Mouse (Mus musculus): ENCODE measurements around the gene Platr17. TPM values are rescaled to one million over a fixed set of nuclear protein-coding genes. Genes with fewer than 3 reads are reported as not detected.

The Platr17 gene
- polyA plus RNA-seq, 1 experiment from 2014 or later, result 0.38 TPM

GRCm38 (mm10) chr17:33924577-33925283, 19.8 kb downstream of the Platr17 start:
- Histone ChIP-seq H3K36me3 (replicated peaks) (peaks cover 42% of the 10 kb centered on the region), H3K4me2 (peak overlapping the region; percentile 8; the same call in 1 of the 2 replicates), H3K4me3 (replicated peaks) (no peak overlapping the region)

DNA sequence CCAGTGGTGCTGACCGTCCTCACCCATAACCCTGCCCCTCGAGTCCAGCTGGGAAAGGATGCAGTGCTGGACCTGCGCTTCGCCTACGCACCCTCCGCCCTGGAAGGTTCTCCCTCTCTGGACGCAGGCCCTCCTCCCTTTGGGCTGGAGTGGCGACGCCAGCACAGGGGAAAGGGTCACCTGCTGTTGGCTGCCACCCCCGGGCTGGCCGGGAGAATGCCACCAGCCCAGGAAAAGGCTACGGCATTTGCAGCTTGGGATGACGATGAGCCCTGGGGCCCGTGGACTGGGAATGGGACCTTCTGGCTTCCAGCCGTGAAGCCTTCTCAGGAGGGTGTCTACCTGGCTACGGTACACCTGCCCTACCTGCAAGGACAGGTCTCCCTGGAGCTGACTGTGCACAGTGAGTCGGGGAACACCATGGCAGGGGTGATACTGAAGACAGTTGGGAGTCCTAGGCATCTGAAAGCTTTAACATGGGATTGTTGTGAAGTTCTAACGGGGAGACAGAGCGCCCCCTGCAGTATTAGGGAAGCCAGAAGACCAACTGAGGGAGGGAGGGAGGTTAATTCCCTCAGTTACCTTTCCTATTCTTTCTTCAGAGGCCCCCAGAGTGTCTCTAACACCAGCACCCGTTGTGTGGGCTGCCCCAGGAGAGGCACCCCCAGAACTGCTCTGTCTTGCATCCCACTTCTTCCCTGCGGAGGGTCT, 20.6 kb downstream of the Platr17 start:
- Histone ChIP-seq H3K27ac (replicated peaks) (no peak overlapping the region; the same call in 1 of the 2 replicates), H3K9ac (no peak overlapping the region), H3K36me3 (replicated peaks) (peaks cover 42% of the 10 kb centered on the region), H3K4me2 (no peak overlapping the region), H3K27me3 (no peaks in the 10 kb centered on the region), H3K9me3 (replicated peaks) (no peaks in the 10 kb centered on the region), H3K4me1 (replicated peaks) (peaks cover 70% of the 10 kb centered on the region), H3K4me3 (replicated peaks) (no peak overlapping the region)
- WGBS (ENCODE audit: insufficient replicate concordance), result 84% methylated on average over 21 of the region's 21 CpGs
- ATAC-seq (ENCODE audit: insufficient read depth), result no peak

More at GRCm38 (mm10) chr17:33924577-33925283, 19.8 kb downstream of the Platr17 start:
- WGBS (ENCODE audit: insufficient replicate concordance), result 71% methylated on average over 10 of the region's 10 CpGs
- ATAC-seq (ENCODE audit: insufficient read depth), result peak; percentile 20; the same call in 1 of the 2 replicates
- Histone ChIP-seq H3K27ac (replicated peaks) (peak overlapping the region; percentile 51; the same call in 1 of the 2 replicates), H3K9me3 (replicated peaks) (no peaks in the 10 kb centered on the region), H3K9ac (no peak overlapping the region), H3K27me3 (no peaks in the 10 kb centered on the region), H3K4me1 (replicated peaks) (peaks cover 67% of the 10 kb centered on the region)

DNA sequence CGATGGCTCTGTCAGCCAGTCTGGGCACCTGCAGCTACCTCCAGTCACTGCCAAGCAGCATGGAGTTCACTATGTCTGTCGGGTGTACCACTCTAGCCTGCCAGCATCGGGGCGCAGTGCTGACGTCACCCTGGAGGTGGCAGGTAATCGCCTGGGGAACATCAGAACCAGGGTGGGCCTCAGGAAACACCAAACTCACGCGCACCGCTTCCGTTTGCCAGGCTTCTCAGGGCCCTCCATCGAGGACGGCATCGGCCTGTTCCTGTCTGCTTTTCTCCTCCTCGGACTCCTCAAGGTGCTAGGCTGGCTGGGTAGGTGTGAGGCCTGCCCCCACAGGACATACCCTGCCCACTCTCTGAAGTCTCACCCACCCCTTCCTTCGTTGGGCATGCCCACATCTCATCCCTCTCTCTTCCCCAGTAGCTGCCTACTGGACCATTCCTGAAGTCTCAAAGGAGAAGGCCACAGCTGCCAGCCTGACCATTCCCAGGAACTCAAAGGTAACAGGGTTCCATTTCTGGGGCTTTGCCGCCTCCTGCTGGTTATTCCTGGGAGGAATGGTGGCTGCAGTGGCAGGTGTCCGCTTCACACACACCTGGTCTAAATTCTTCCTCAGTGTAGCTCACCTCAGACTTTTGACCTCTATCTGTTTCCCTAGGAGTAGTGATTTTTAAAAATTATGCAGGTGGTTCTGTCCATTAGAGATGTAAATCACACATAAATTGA, 21.4 kb downstream of the Platr17 start:
- Histone ChIP-seq H3K27ac (replicated peaks) (no peak overlapping the region; the same call in 1 of the 2 replicates), H3K9me3 (replicated peaks) (no peaks in the 10 kb centered on the region), H3K4me3 (replicated peaks) (no peak overlapping the region), H3K4me2 (no peak overlapping the region), H3K4me1 (replicated peaks) (peaks cover 71% of the 10 kb centered on the region), H3K36me3 (replicated peaks) (peaks cover 42% of the 10 kb centered on the region), H3K9ac (no peak overlapping the region), H3K27me3 (no peaks in the 10 kb centered on the region)
- ATAC-seq (ENCODE audit: insufficient read depth), result no peak
- 74% methylated on average over 17 of the region's 17 CpGs for WGBS (ENCODE audit: insufficient replicate concordance)

- no peaks in the 10 kb centered on the region for H3K27me3 ChIP-seq
- H3K4me2 ChIP-seq, result peak overlapping the region; percentile 99
- H3K4me3 ChIP-seq (replicated peaks), result peak overlapping the region; percentile 75
- H3K36me3 ChIP-seq (replicated peaks), result peaks cover 48% of the 10 kb centered on the region
- H3K9ac ChIP-seq, result peak overlapping the region; percentile 86
- H3K27ac ChIP-seq (replicated peaks), result peak overlapping the region; percentile 93
- no peak for ATAC-seq (ENCODE audit: insufficient read depth)
- peaks cover 79% of the 10 kb centered on the region for H3K4me1 ChIP-seq (replicated peaks)
- no peaks in the 10 kb centered on the region for H3K9me3 ChIP-seq (replicated peaks)
- 50% methylated on average over 21 of the region's 21 CpGs for WGBS (ENCODE audit: insufficient replicate concordance)
Observed at GRCm38 (mm10) chr17:33928251-33928947, 23.5 kb downstream of the Platr17 start.

- peaks cover 55% of the 10 kb centered on the region for H3K36me3 ChIP-seq (replicated peaks)
- peak within 1 kb of the TSS; percentile 93 for H3K27ac ChIP-seq (replicated peaks)
- H3K4me1 ChIP-seq (replicated peaks), result peaks cover 68% of the 10 kb centered on the region
- peak within 1 kb of the TSS; percentile 99 for H3K4me2 ChIP-seq
- H3K27me3 ChIP-seq, result no peaks in the 10 kb centered on the region
- H3K9ac ChIP-seq, result peak within 1 kb of the TSS; percentile 86
- peak within 1 kb of the TSS; percentile 75 for H3K4me3 ChIP-seq (replicated peaks)
- ATAC-seq (ENCODE audit: insufficient read depth), result peak; percentile 78
- H3K9me3 ChIP-seq (replicated peaks), result no peaks in the 10 kb centered on the region
- under 1% methylated on average over 78 of the region's 80 CpGs for WGBS (ENCODE audit: insufficient replicate concordance)
Observed at GRCm38 (mm10) chr17:33929371-33930279, 24.7 kb downstream of the Platr17 start, which contains the start of gene Rgl2. Gene Rgl2 (plus strand): TSS chr17:33929543.

DNA sequence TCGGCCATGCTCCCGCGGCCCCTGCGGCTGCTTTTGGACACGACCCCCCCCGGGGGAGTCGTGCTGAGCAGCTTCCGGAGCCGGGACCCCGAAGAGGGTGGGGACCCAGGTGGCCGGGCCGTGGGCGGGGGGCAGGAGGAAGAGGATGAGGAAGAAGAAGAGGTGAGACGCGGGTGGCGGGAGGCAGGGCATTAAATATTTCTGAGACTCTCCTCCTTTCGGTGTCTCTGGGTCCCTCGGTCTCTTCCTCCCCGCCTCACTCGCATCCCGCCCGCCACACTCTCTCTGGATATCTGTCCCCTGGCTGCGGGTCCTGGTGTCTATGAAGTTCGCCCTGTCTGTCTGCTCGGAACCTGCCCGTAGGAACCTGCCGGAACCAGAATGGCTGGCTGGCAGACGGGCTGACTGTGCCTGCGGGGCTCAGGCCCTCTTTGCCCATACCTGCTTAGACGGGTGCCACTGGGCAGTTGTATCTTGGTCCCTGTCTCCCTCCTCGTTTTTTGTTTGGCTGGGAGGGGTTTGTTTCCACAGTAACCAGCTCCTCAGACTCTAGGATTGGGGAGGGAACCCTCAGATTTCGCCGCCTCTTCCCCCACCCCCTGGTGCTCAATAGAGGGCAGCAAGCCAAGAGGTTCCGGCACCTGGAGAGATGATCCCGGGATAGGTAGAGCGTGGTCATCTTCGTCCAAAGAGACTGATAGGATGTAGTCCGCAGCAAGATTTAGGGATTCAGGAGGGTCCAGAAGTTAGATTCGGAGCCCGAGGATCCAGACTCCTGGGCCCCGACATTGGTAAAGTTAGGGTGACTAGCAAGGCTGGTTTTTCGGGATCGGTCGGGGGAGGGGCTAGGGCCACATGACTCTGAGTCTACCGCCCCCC, 25.6 kb downstream of the Platr17 start:
- Histone ChIP-seq H3K27me3 (no peaks in the 10 kb centered on the region), H3K36me3 (replicated peaks) (peaks cover 56% of the 10 kb centered on the region), H3K27ac (replicated peaks) (peak overlapping the region; percentile 93), H3K4me3 (replicated peaks) (peak overlapping the region; percentile 75), H3K4me1 (replicated peaks) (peaks cover 61% of the 10 kb centered on the region), H3K4me2 (peak overlapping the region; percentile 99), H3K9me3 (replicated peaks) (no peaks in the 10 kb centered on the region), H3K9ac (peak overlapping the region; percentile 86)
- 1% methylated on average over 45 of the region's 45 CpGs for WGBS (ENCODE audit: insufficient replicate concordance)
- ATAC-seq (ENCODE audit: insufficient read depth), result peak; percentile 6; the same call in 1 of the 2 replicates

- peak overlapping the region; percentile 53; the same call in 1 of the 2 replicates for H3K27ac ChIP-seq (replicated peaks)
- peak overlapping the region; percentile 99 for H3K4me2 ChIP-seq
- no peak for ATAC-seq (ENCODE audit: insufficient read depth)
- H3K36me3 ChIP-seq (replicated peaks), result peaks cover 53% of the 10 kb centered on the region
- peak overlapping the region; percentile 86; the same call in 1 of the 2 replicates for H3K9ac ChIP-seq
- H3K4me1 ChIP-seq (replicated peaks), result peaks cover 55% of the 10 kb centered on the region
- no peaks in the 10 kb centered on the region for H3K9me3 ChIP-seq (replicated peaks)
- no peaks in the 10 kb centered on the region for H3K27me3 ChIP-seq
- 40% methylated on average over 18 of the region's 18 CpGs for WGBS (ENCODE audit: insufficient replicate concordance)
- peak overlapping the region; percentile 75 for H3K4me3 ChIP-seq (replicated peaks)
Observed at GRCm38 (mm10) chr17:33931159-33931866, 26.4 kb downstream of the Platr17 start.

- H3K9ac ChIP-seq, result no peak overlapping the region
- no peaks in the 10 kb centered on the region for H3K9me3 ChIP-seq (replicated peaks)
- ATAC-seq (ENCODE audit: insufficient read depth), result no peak
- H3K36me3 ChIP-seq (replicated peaks), result peaks cover 51% of the 10 kb centered on the region
- peak overlapping the region; percentile 13; the same call in 1 of the 2 replicates for H3K4me2 ChIP-seq
- no peak overlapping the region for H3K4me3 ChIP-seq (replicated peaks)
- no peak overlapping the region for H3K27ac ChIP-seq (replicated peaks)
- no peaks in the 10 kb centered on the region for H3K27me3 ChIP-seq
- 89% methylated on average over 11 of the region's 11 CpGs for WGBS (ENCODE audit: insufficient replicate concordance)
- H3K4me1 ChIP-seq (replicated peaks), result peaks cover 55% of the 10 kb centered on the region
Observed at GRCm38 (mm10) chr17:33931947-33932346, 27.0 kb downstream of the Platr17 start.

- H3K27me3 ChIP-seq, result no peaks in the 10 kb centered on the region
Observed at GRCm38 (mm10) chr17:33932448-33932847, 27.5 kb downstream of the Platr17 start.

More at GRCm38 (mm10) chr17:33932448-33932847, 27.5 kb downstream of the Platr17 start:
- no peak overlapping the region for H3K4me2 ChIP-seq
- WGBS (ENCODE audit: insufficient replicate concordance), result 83% methylated on average over 14 of the region's 14 CpGs
- peaks cover 53% of the 10 kb centered on the region for H3K36me3 ChIP-seq (replicated peaks)
- H3K27ac ChIP-seq (replicated peaks), result no peak overlapping the region
- ATAC-seq (ENCODE audit: insufficient read depth), result no peak
- no peaks in the 10 kb centered on the region for H3K9me3 ChIP-seq (replicated peaks)
- H3K9ac ChIP-seq, result no peak overlapping the region
- H3K4me1 ChIP-seq (replicated peaks), result peaks cover 52% of the 10 kb centered on the region
- H3K4me3 ChIP-seq (replicated peaks), result no peak overlapping the region
